Mouse (Mus musculus): Measurements from ENCODE around the gene Coq10b.

GRCm38 (mm10) chr1:55088611-55089497, 36.3 kb downstream of the Coq10b start:
- TF ChIP-seq CTCF (IDR thresholded peaks at IDR 0.05) (no peak), POLR2A (IDR thresholded peaks at IDR 0.05; ENCODE audit: insufficient read depth, low read depth, low read length) (no peak)

Data from heart, adult 2 months (tissue).